Mouse (Mus musculus) limb, embryonic 14.5 days (tissue): Measurements from ENCODE around the gene Kcnh7. TPM values are rescaled to one million over a fixed set of nuclear protein-coding genes. Genes with fewer than 3 reads are reported as not detected.

ENCODE experiments used
- ATAC-seq: fragments of 200-750 bp; cut with Nextera tagmentation; 2 replicates; pipeline ENCODE4 v1.8.0; 2017; ENCODE audit warnings: low read depth, moderate number of reproducible peaks, moderate TSS enrichment; ENCODE audit not compliant: low FRiP score
- DNase-seq: peaks from one replicate; pipeline ENCODE4 v3.0.0-alpha.2; 2015; ENCODE audit warnings: low spot score
- H3K27ac ChIP-seq: fragments of 300-500 bp; sonication (generic); replicated peaks from 2 replicates; pipeline ENCODE4 v1.5.1; 2014; ENCODE audit warnings: low read depth, mild to moderate bottlenecking, low read length, moderate library complexity, mixed read lengths
- H3K27me3 ChIP-seq: fragments of 300-500 bp; sonication (generic); 2 replicates; pipeline ENCODE4 v1.6.1; 2014; ENCODE audit warnings: low read length, mixed read lengths; ENCODE audit not compliant: control insufficient read depth, insufficient read depth
- H3K36me3 ChIP-seq: fragments of 300-500 bp; sonication (generic); 2 replicates; pipeline ENCODE4 v1.6.1; 2014; ENCODE audit warnings: mild to moderate bottlenecking, low read length, moderate library complexity, mixed read lengths; ENCODE audit not compliant: control insufficient read depth, insufficient read depth
- H3K4me1 ChIP-seq: fragments of 300-500 bp; sonication (generic); 2 replicates; pipeline ENCODE4 v1.6.1; 2014; ENCODE audit warnings: antibody characterized with exemption, low read length, mixed read lengths; ENCODE audit not compliant: control insufficient read depth, insufficient read depth
- H3K4me2 ChIP-seq: fragments of 300-500 bp; sonication (generic); replicated peaks from 2 replicates; pipeline ENCODE4 v1.6.1; 2014; ENCODE audit warnings: low read depth, mild to moderate bottlenecking, low read length, moderate library complexity; ENCODE audit not compliant: severe bottlenecking
- H3K4me3 ChIP-seq: fragments of 300-500 bp; sonication (generic); replicated peaks from 2 replicates; pipeline ENCODE4 v1.5.1; 2014; ENCODE audit warnings: low read length
- H3K9ac ChIP-seq: fragments of 300-500 bp; sonication (generic); 2 replicates; pipeline ENCODE4 v1.6.1; 2014; ENCODE audit warnings: mild to moderate bottlenecking, low read depth, low read length, moderate library complexity; ENCODE audit not compliant: severe bottlenecking
- H3K9me3 ChIP-seq: fragments of 300-500 bp; sonication (generic); 2 replicates; pipeline ENCODE4 v1.6.1; 2016; ENCODE audit warnings: low read length; ENCODE audit not compliant: control insufficient read depth
- POLR2A ChIP-seq: fragments of 200-500 bp; IDR thresholded peaks from 2 replicates; pipeline ENCODE4 v1.8.0; 2012; ENCODE audit warnings: inconsistent platforms, mild to moderate bottlenecking, moderate library complexity, borderline replicate concordance; ENCODE audit not compliant: insufficient read depth, insufficient read length; ENCODE audit errors: extremely low read depth
- WGBS: fragments of 180-500 bp; shearing (Covaris S2); extraction: QIAGEN DNeasy Blood & Tissue Kit; methylation state at CpG from one replicate; pipeline ENCODE4 v1.1.7; 2014; 5-methylcytosine and 5-hydroxymethylcytosine counted together
- polyA plus RNA-seq, 2 experiments: library from polyadenylated mRNA; depleted of rRNA in 1 of 2; stranded (reverse) in 1 of 2; unstranded in 1 of 2; fragments of >200 nt; fragmentation: Nextera tagmentation in 1 of 2; extraction: Ambion mirVana in 1 of 2; gene quantifications; 2 replicates each; pipeline versions ENCODE4 v1.2.1 to v1.2.3; 2012 to 2014

Gene Kcnh7
- polyA plus RNA-seq, 2 experiments: 0.65 to 1.3 TPM

DNA sequence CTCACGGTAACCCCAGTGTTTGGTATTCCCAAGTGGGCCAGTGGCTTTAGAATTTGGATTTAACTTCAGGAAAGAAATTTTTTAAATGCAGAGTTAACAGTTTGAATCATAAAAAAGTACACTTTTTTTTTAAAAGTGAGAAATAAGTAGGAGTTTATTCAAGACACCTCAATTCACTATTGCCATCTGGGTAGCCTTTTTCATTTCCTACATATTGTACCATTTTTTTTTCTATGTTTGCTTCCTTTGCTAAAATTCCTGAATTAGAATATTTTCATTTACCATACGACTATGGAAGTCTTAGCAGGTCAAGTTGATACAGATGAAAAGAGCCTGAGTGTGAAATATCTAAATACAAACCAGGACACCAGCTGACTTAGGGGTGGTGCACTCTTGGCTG is 441.0 kb downstream of the Kcnh7 start:
- 72% methylated on average over 2 of the region's 2 CpGs for WGBS
- no peak for DNase-seq

DNA sequence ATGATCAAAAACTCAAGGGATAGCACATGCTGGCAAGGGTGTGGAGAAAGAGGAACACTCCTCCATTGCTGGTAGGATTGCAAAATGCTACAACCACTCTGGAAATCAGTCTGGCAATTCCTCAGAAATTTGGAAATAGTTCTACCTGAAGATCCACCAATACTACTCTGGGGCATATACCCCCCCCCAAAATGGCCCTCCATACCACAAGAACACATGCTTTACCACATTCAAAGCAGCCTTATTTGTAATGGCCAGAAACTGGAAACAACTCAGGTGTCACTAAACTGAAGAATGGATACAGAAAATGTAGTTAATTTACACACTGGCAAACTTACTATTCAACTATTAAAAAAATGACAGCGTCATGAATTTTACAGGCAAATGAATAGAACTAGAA is 453.4 kb downstream of the Kcnh7 start:
- no peaks in the 10 kb centered on the region for H3K36me3 ChIP-seq
- 79% methylated on average over 1 of the region's 1 CpGs for WGBS
- H3K4me2 ChIP-seq: no peak overlapping the region
- no peak overlapping the region for H3K27ac ChIP-seq
- ATAC-seq (no peak), DNase-seq (no peak)
- H3K9ac ChIP-seq: no peak overlapping the region
- no peak overlapping the region for H3K4me3 ChIP-seq
- no peaks in the 10 kb centered on the region for H3K4me1 ChIP-seq
- no peaks in the 10 kb centered on the region for H3K9me3 ChIP-seq
- TF ChIP-seq POLR2A: no peak
- no peaks in the 10 kb centered on the region for H3K27me3 ChIP-seq

More for the DNA sequence above, 441.0 kb downstream of the Kcnh7 start:
- no peaks in the 10 kb centered on the region for H3K4me1 ChIP-seq
- no peak overlapping the region for H3K27ac ChIP-seq
- no peak overlapping the region for H3K4me2 ChIP-seq
- H3K36me3 ChIP-seq: no peaks in the 10 kb centered on the region
- H3K9me3 ChIP-seq: no peaks in the 10 kb centered on the region
- no peak overlapping the region for H3K9ac ChIP-seq
- H3K27me3 ChIP-seq: no peaks in the 10 kb centered on the region
- no peak for TF ChIP-seq POLR2A
- no peak for ATAC-seq
- no peak overlapping the region for H3K4me3 ChIP-seq

- Histone ChIP-seq H3K4me1 (no peaks in the 10 kb centered on the region), H3K4me2 (no peak overlapping the region), H3K9me3 (no peaks in the 10 kb centered on the region), H3K4me3 (no peak overlapping the region), H3K27me3 (no peaks in the 10 kb centered on the region), H3K27ac (no peak overlapping the region), H3K9ac (no peak overlapping the region), H3K36me3 (no peaks in the 10 kb centered on the region)
- ATAC-seq: no peak
- no peak for TF ChIP-seq POLR2A
- no peak for DNase-seq
- 94% methylated on average over 2 of the region's 2 CpGs for WGBS
Observed at GRCm38 (mm10) chr2:62727732-62728131, 456.4 kb downstream of the Kcnh7 start.

DNA sequence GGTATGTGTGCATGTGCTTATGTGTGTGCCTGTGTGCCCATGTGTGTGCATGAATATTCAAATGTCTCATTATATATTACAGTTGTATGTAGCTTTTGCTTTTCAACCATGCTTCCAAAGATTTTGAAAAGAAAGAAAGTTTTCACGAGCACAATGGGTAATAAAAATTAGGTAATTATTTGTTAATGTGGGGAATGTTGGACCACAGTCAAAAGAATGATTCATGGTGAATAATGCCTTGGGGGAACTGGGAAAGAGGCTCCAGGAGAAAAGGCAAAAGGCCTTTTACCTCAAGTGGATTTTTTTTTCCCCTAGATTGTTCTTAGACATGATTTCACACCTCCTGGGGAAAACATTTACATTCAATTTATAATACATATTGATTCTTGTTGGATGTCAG is 458.1 kb downstream of the Kcnh7 start:
- ATAC-seq: no peak
- Histone ChIP-seq H3K27ac (no peak overlapping the region), H3K4me2 (no peak overlapping the region), H3K4me3 (no peak overlapping the region), H3K4me1 (no peaks in the 10 kb centered on the region), H3K36me3 (no peaks in the 10 kb centered on the region), H3K9ac (no peak overlapping the region), H3K9me3 (no peaks in the 10 kb centered on the region), H3K27me3 (no peaks in the 10 kb centered on the region)
- 40% methylated on average over 1 of the region's 1 CpGs for WGBS
- no peak for TF ChIP-seq POLR2A
- no peak for DNase-seq

DNA sequence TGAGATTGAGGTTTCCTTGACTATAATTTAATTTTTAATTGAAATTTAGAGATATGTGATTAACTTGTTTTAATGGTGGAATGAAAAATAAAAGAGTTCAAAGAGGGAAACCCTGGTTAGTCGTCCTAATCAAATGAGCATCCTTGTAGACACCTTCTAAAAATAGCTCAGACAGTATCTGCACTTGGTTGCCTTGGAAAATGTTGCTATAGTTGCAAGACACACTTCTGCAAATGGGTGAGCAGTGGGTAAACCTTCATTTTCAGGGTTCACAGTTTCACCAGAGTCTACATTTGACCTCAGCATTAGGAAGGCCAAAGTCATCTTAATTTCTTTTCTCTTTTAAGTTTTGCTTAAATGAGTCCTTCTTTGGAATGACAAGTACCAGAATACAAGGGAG is 465.7 kb downstream of the Kcnh7 start:
- no peak overlapping the region for H3K4me3 ChIP-seq

GRCm38 (mm10) chr2:62717270-62717669 is 466.8 kb downstream of the Kcnh7 start:
- TF ChIP-seq POLR2A: no peak
- Histone ChIP-seq H3K27me3 (no peaks in the 10 kb centered on the region), H3K36me3 (no peaks in the 10 kb centered on the region), H3K9ac (no peak overlapping the region), H3K27ac (no peak overlapping the region), H3K4me3 (no peak overlapping the region), H3K4me2 (no peak overlapping the region), H3K9me3 (no peaks in the 10 kb centered on the region), H3K4me1 (no peaks in the 10 kb centered on the region)
- no peak for ATAC-seq
- 78% methylated on average over 6 of the region's 6 CpGs for WGBS
- DNase-seq: no peak

More for the DNA sequence above, 465.7 kb downstream of the Kcnh7 start:
- H3K9ac ChIP-seq: no peak overlapping the region
- WGBS: 56% methylated on average over 1 of the region's 1 CpGs
- H3K4me2 ChIP-seq: no peak overlapping the region
- no peak for TF ChIP-seq POLR2A
- ATAC-seq: no peak
- no peaks in the 10 kb centered on the region for H3K4me1 ChIP-seq
- H3K27ac ChIP-seq: no peak overlapping the region
- DNase-seq: no peak
- no peaks in the 10 kb centered on the region for H3K36me3 ChIP-seq
- H3K27me3 ChIP-seq: no peaks in the 10 kb centered on the region
- no peaks in the 10 kb centered on the region for H3K9me3 ChIP-seq
